Mouse (Mus musculus) heart, postnatal 0 days (tissue): ENCODE results near the gene AI661453. TPM values are rescaled to one million over a fixed set of nuclear protein-coding genes. Genes with fewer than 3 reads are reported as not detected.

Experiments
- ATAC-seq: fragments of 200-750 bp; cut with Nextera tagmentation; 2 replicates; pipeline ENCODE4 v1.8.0; 2017; ENCODE audit warnings: low read depth, moderate number of reproducible peaks, moderate library complexity; ENCODE audit not compliant: insufficient read depth
- DNase-seq: peaks from one replicate; pipeline ENCODE4 v3.0.0-alpha.2; 2016; ENCODE audit warnings: low spot score
- H3K27ac ChIP-seq: fragments of 300-500 bp; sonication (generic); 2 replicates; pipeline ENCODE4 v1.5.1; 2014; ENCODE audit warnings: low read depth, mild to moderate bottlenecking
- H3K27me3 ChIP-seq: fragments of 300-500 bp; sonication (generic); 2 replicates; pipeline ENCODE4 v1.6.1; 2014; ENCODE audit warnings: low read length, mixed read lengths; ENCODE audit not compliant: control insufficient read depth, insufficient read depth
- H3K36me3 ChIP-seq: fragments of 300-500 bp; sonication (generic); replicated peaks from 2 replicates; pipeline ENCODE4 v1.6.1; 2014; ENCODE audit warnings: low read length, mixed read lengths; ENCODE audit not compliant: control insufficient read depth, insufficient read depth
- H3K4me1 ChIP-seq: fragments of 300-500 bp; sonication (generic); 2 replicates; pipeline ENCODE4 v1.6.1; 2014; ENCODE audit warnings: antibody characterized with exemption; ENCODE audit not compliant: control insufficient read depth, insufficient read depth
- H3K4me2 ChIP-seq: fragments of 300-500 bp; sonication (generic); 2 replicates; pipeline ENCODE4 v1.6.1; 2014; ENCODE audit warnings: low read depth, mild to moderate bottlenecking, low read length, moderate library complexity
- H3K4me3 ChIP-seq: fragments of 300-500 bp; sonication (generic); 2 replicates; pipeline ENCODE4 v1.5.1; 2014; ENCODE audit warnings: low read depth, low read length
- H3K9ac ChIP-seq: fragments of 300-500 bp; sonication (generic); replicated peaks from 2 replicates; pipeline ENCODE4 v1.6.1; 2014; ENCODE audit warnings: low read depth, low read length, mixed read lengths
- H3K9me3 ChIP-seq: fragments of 300-500 bp; sonication (generic); replicated peaks from 2 replicates; pipeline ENCODE4 v1.6.1; 2016; ENCODE audit warnings: low read length; ENCODE audit not compliant: control insufficient read depth
- CTCF ChIP-seq: IDR thresholded peaks from 2 replicates; pipeline ENCODE4 v1.5.1; 2016; ENCODE audit warnings: antibody characterized with exemption, control low read depth, low read depth
- EP300 ChIP-seq: IDR thresholded peaks from 2 replicates; pipeline ENCODE4 v1.6.1; 2016; ENCODE audit warnings: antibody characterized with exemption, low read depth
- WGBS: fragments of 180-500 bp; shearing (Covaris S2); extraction: QIAGEN DNeasy Blood & Tissue Kit; methylation state at CpG from one replicate; pipeline ENCODE4 v1.1.7; 2014; 5-methylcytosine and 5-hydroxymethylcytosine counted together
- polyA plus RNA-seq: library from polyadenylated mRNA; unstranded; fragments of >200 nt; fragmentation: Nextera tagmentation; extraction: Ambion mirVana; gene quantifications from 2 replicates; pipeline ENCODE4 v1.2.1, GENCODE M21; 2015
- total RNA-seq: library from RNA; depleted of rRNA; stranded (reverse); fragments of >200 nt; gene quantifications from 2 replicates; pipeline ENCODE4 v1.2.3, GENCODE M21; 2014; ENCODE audit warnings: low replicate concordance

Gene AI661453
- total and polyA plus RNA-seq, 2 experiments from 2014 or later, result 1.0 to 1.3 TPM

DNA sequence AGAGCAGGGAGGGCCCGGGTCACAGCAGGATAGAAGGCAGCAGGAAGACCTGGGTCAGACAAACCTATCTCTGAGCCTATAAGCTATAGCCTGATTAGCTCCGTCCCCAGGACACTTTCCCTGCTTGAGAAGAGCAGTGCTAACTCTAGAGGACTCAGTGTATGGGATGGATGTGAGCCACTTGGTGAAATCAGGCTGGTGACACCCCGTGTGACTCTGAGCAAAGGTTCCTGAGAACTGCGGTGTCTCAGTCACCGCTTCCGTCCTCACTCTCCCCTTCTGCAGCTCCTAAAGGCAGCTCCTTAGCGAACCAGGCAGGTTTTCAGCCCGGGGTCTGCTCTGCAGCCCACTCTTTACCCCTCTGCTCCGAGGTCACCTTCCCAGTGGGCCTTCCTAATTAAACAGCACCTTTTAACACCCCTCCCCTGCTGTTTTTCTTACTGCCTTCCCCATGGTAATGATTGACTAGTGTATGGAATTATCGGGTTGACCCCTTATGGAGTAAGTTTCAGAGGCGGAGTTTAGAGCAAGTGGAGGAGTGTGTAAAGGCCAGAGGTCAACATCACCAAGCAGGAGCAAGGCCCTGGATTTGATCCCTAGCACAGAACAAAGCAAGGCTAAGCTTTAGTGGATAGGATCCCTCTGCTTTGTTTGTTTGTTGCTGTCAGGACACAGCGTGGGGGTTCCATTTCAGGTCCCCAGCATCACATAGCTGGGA lies 28.0 kb downstream of the AI661453 start:
- 64% methylated on average over 12 of the region's 12 CpGs for WGBS
- no peak overlapping the region for H3K27ac ChIP-seq

GRCm38 (mm10) chr17:47465016-47465415 lies 28.6 kb downstream of the AI661453 start:
- peaks cover 13% of the 10 kb centered on the region for H3K4me1 ChIP-seq

More for the DNA sequence above, 28.0 kb downstream of the AI661453 start:
- Histone ChIP-seq H3K4me1 (peaks cover 16% of the 10 kb centered on the region), H3K4me3 (no peak overlapping the region), H3K9ac (no peak overlapping the region), H3K9me3 (no peaks in the 10 kb centered on the region), H3K27me3 (peaks cover 5% of the 10 kb centered on the region; the same call in 1 of the 2 replicates), H3K36me3 (no peaks in the 10 kb centered on the region; the same call in 1 of the 2 replicates), H3K4me2 (no peak overlapping the region)
- no peak for DNase-seq
- ATAC-seq, result no peak
- TF ChIP-seq CTCF (no peak), EP300 (no peak)

DNA sequence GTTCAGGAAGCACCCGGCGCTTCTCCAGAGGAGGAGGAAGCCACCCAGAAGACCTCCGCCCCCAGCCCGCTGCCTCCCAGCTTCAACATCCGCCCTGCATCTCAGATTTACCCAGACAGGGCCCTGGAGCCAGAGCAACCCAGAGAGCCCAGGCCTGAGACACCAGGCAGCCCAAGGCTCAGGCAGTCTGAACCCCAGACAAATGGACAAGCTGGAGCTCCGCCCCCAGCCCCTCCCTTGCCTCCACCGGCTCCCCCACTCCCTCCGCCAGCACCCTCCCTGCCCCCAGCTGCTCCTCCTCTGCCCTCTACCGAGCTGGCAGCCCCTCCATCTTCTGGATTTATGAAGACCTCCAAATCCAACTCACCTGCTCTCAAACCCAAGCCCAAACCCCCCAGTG lies 29.9 kb downstream of the AI661453 start:
- Histone ChIP-seq H3K36me3 (no peaks in the 10 kb centered on the region; the same call in 1 of the 2 replicates), H3K4me2 (no peak overlapping the region), H3K27me3 (peaks cover 5% of the 10 kb centered on the region; the same call in 1 of the 2 replicates), H3K9ac (no peak overlapping the region), H3K9me3 (no peaks in the 10 kb centered on the region), H3K4me3 (no peak overlapping the region), H3K27ac (no peak overlapping the region), H3K4me1 (peaks cover 13% of the 10 kb centered on the region)
- DNase-seq (no peak), ATAC-seq (no peak)
- TF ChIP-seq EP300, result no peak
- TF ChIP-seq CTCF, result no peak
- WGBS, result 63% methylated on average over 9 of the region's 9 CpGs

More at GRCm38 (mm10) chr17:47465016-47465415, 28.6 kb downstream of the AI661453 start:
- Histone ChIP-seq H3K4me3 (no peak overlapping the region), H3K9me3 (no peaks in the 10 kb centered on the region), H3K27me3 (peaks cover 5% of the 10 kb centered on the region; the same call in 1 of the 2 replicates), H3K9ac (no peak overlapping the region), H3K4me2 (no peak overlapping the region), H3K36me3 (no peaks in the 10 kb centered on the region; the same call in 1 of the 2 replicates), H3K27ac (no peak overlapping the region)
- no peak for TF ChIP-seq EP300
- TF ChIP-seq CTCF, result no peak
- DNase-seq (no peak), ATAC-seq (no peak)
- WGBS, result 82% methylated on average over 11 of the region's 11 CpGs

- 78% methylated on average over 11 of the region's 11 CpGs for WGBS
- Histone ChIP-seq H3K36me3 (no peaks in the 10 kb centered on the region; the same call in 1 of the 2 replicates), H3K9ac (no peak overlapping the region), H3K9me3 (no peaks in the 10 kb centered on the region), H3K4me3 (no peak overlapping the region), H3K4me2 (no peak overlapping the region), H3K4me1 (peaks cover under 1% of the 10 kb centered on the region; the same call in 1 of the 2 replicates), H3K27ac (no peak overlapping the region), H3K27me3 (peaks cover 5% of the 10 kb centered on the region; the same call in 1 of the 2 replicates)
- no peak for DNase-seq
- no peak for ATAC-seq
- no peak for TF ChIP-seq CTCF
These were observed 31.2 kb downstream of the AI661453 start for GRCm38 (mm10) chr17:47467659-47468058.

DNA sequence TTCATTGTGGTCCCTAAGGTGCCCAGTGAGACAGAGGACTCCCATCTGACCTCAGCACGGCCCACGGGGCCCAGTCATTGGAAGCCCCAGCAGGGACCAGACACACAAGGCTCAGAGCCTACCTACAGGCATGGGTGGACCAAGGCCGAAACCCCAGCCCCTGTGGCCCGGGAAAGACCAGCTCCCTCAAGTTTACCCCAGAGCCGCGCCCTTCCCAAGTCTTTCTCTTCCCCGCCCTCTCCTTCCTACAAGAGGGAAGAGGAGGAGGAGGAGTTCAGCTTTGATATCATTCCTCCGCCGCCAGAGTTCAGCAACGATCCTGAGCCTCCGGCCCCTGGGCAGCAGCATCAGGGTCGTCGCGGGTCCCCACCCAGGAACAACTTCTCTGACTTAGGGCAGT lies 31.6 kb downstream of the AI661453 start:
- peaks cover 5% of the 10 kb centered on the region; the same call in 1 of the 2 replicates for H3K27me3 ChIP-seq
- H3K4me2 ChIP-seq, result peak overlapping the region; percentile 51
- H3K4me3 ChIP-seq, result peak overlapping the region; percentile 28
- ATAC-seq (no peak), DNase-seq (no peak)
- no peaks in the 10 kb centered on the region for H3K4me1 ChIP-seq
- H3K9me3 ChIP-seq, result no peaks in the 10 kb centered on the region
- TF ChIP-seq EP300 (no peak), CTCF (no peak)
- H3K27ac ChIP-seq, result no peak overlapping the region
- no peaks in the 10 kb centered on the region; the same call in 1 of the 2 replicates for H3K36me3 ChIP-seq
- no peak overlapping the region for H3K9ac ChIP-seq
- WGBS, result 26% methylated on average over 13 of the region's 14 CpGs
